Mouse (Mus musculus) thymus, adult 2 months (tissue): Measurements from ENCODE around the gene Eddm3b. TPM values are rescaled to one million over a fixed set of nuclear protein-coding genes. Genes with fewer than 3 reads are reported as not detected.

Experiments used
- DNase-seq: peaks from one replicate; pipeline ENCODE4 v3.0.0; 2021
- H3K27ac ChIP-seq: fragments of 200-500 bp; 2 replicates; pipeline ENCODE4 v1.5.1; 2012; ENCODE audit warnings: low read length, control low read depth; ENCODE audit not compliant: control insufficient read depth, insufficient read depth
- H3K27me3 ChIP-seq: fragments of 200-500 bp; 2 replicates; pipeline ENCODE4 v1.6.1; 2012; ENCODE audit warnings: mild to moderate bottlenecking, low read length, moderate library complexity, mixed read lengths; ENCODE audit not compliant: control insufficient read depth, insufficient read depth
- H3K36me3 ChIP-seq: fragments of 200-500 bp; 2 replicates; pipeline ENCODE4 v1.6.1; 2012; ENCODE audit warnings: mild to moderate bottlenecking, low read length, moderate library complexity; ENCODE audit not compliant: control insufficient read depth, insufficient read depth
- H3K4me1 ChIP-seq: fragments of 200-500 bp; replicated peaks from 2 replicates; pipeline ENCODE4 v1.6.1; 2012; ENCODE audit warnings: low read length; ENCODE audit not compliant: control insufficient read depth, insufficient read depth
- H3K4me3 ChIP-seq: fragments of 200-500 bp; 2 replicates; pipeline ENCODE4 v1.5.1; 2012; ENCODE audit warnings: mild to moderate bottlenecking, low read length, control low read depth, moderate library complexity; ENCODE audit not compliant: control insufficient read depth, insufficient read depth
- CTCF ChIP-seq: fragments of 200-500 bp; IDR thresholded peaks from 2 replicates; pipeline ENCODE4 v1.5.1; 2012; ENCODE audit warnings: mild to moderate bottlenecking, control low read depth, low read length, moderate library complexity, borderline replicate concordance; ENCODE audit not compliant: control insufficient read depth, poor library complexity, insufficient read depth; ENCODE audit errors: extremely low read depth
- POLR2A ChIP-seq: fragments of 200-500 bp; IDR thresholded peaks from 2 replicates; pipeline ENCODE4 v1.6.1; 2012; ENCODE audit warnings: mild to moderate bottlenecking, low read length, control low read depth, moderate library complexity; ENCODE audit not compliant: control insufficient read depth, poor library complexity, insufficient read depth; ENCODE audit errors: extremely low read depth
- WGBS: fragments of 180-500 bp; shearing (Covaris S2); methylation state at CpG from one replicate; pipeline ENCODE4 v1.1.7; 2018; 5-methylcytosine and 5-hydroxymethylcytosine counted together
- polyA plus RNA-seq: library from polyadenylated mRNA; depleted of rRNA; stranded (reverse); fragments of >200 nt; gene quantifications from 2 replicates; pipeline ENCODE4 v1.2.3, GENCODE M21; 2012

Eddm3b gene
- polyA plus RNA-seq, 1 experiment: not detected

GRCm38 (mm10) chr14:51146685-51147084 is 32.5 kb downstream of the Eddm3b start, which contains the start of gene Rnase1:
Gene Rnase1 (minus strand): TSS chr14:51146785.
- Histone ChIP-seq H3K27ac (no peak within 1 kb of the TSS), H3K4me1 (no peaks in the 10 kb centered on the region), H3K27me3 (no peaks in the 10 kb centered on the region), H3K4me3 (no peak within 1 kb of the TSS), H3K36me3 (no peaks in the 10 kb centered on the region)
- DNase-seq: no peak
- 85% methylated on average over 2 of the region's 2 CpGs for WGBS
- TF ChIP-seq CTCF (no peak), POLR2A (no peak)

GRCm38 (mm10) chr14:51148006-51148405 is 33.8 kb downstream of the Eddm3b start:
- Histone ChIP-seq H3K27me3 (no peaks in the 10 kb centered on the region), H3K4me3 (no peak overlapping the region), H3K4me1 (no peaks in the 10 kb centered on the region), H3K36me3 (no peaks in the 10 kb centered on the region), H3K27ac (no peak overlapping the region)
- 93% methylated on average over 3 of the region's 3 CpGs for WGBS
- TF ChIP-seq POLR2A: no peak
- no peak for TF ChIP-seq CTCF
- no peak for DNase-seq

GRCm38 (mm10) chr14:51149164-51149563 is 34.9 kb downstream of the Eddm3b start:
- Histone ChIP-seq H3K4me1 (no peaks in the 10 kb centered on the region), H3K27ac (no peak overlapping the region), H3K36me3 (no peaks in the 10 kb centered on the region), H3K27me3 (no peaks in the 10 kb centered on the region), H3K4me3 (no peak overlapping the region)
- TF ChIP-seq CTCF: no peak
- TF ChIP-seq POLR2A: no peak
- DNase-seq: no peak
- WGBS: 82% methylated on average over 5 of the region's 5 CpGs

- TF ChIP-seq POLR2A (no peak), CTCF (no peak)
- H3K4me3 ChIP-seq: no peak overlapping the region
- H3K4me1 ChIP-seq: no peaks in the 10 kb centered on the region
- H3K27me3 ChIP-seq: no peaks in the 10 kb centered on the region
- DNase-seq: no peak
- WGBS: 90% methylated on average over 3 of the region's 3 CpGs
- no peaks in the 10 kb centered on the region for H3K36me3 ChIP-seq
- H3K27ac ChIP-seq: no peak overlapping the region
Observed at GRCm38 (mm10) chr14:51150206-51150831, 36.1 kb downstream of the Eddm3b start.

- Histone ChIP-seq H3K27me3 (no peaks in the 10 kb centered on the region), H3K27ac (no peak overlapping the region), H3K4me3 (no peak overlapping the region), H3K4me1 (no peaks in the 10 kb centered on the region), H3K36me3 (no peaks in the 10 kb centered on the region)
- no peak for TF ChIP-seq POLR2A
- no peak for TF ChIP-seq CTCF
- 84% methylated on average over 5 of the region's 5 CpGs for WGBS
- DNase-seq: no peak
Observed at GRCm38 (mm10) chr14:51152249-51152870, 38.1 kb downstream of the Eddm3b start.

DNA sequence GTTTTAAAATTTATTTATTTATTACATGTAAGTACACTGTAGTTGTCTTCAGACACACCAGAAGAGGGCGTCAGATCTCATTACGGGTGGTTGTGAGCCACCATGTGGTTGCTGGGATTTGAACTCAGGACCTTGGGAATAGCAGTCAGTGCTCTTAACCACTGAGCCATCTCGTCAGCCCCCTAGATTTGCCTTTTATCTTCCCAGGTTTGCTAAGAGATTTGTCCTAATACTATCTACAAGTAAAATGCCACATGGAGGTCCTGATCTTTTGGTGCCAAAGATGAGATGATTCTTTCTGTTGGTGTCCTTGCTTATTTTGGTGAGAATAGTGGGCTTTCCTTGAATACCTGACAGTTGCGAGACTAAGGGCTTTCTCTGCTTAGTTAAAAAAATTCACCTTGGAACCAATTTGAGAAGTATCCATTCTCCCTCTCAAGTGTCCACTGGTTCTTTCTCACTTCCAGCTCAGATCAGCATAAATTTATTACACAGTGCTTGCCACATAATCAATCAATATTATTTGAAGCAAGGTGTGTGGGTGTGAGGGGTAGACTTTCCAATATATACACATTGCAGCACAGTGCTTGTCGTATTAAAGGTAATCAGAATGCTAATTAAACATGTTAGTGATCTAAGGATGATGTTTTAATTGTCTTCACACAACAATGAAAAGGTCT is 42.0 kb downstream of the Eddm3b start:
- no peak for TF ChIP-seq POLR2A
- no peaks in the 10 kb centered on the region for H3K4me1 ChIP-seq
- DNase-seq: no peak
- H3K36me3 ChIP-seq: no peaks in the 10 kb centered on the region
- no peak overlapping the region for H3K27ac ChIP-seq
- H3K27me3 ChIP-seq: no peaks in the 10 kb centered on the region
- 89% methylated on average over 5 of the region's 5 CpGs for WGBS
- H3K4me3 ChIP-seq: no peak overlapping the region
